Mouse (Mus musculus) limb, embryonic 11.5 days (tissue): ENCODE results near the gene Cd34. TPM values are rescaled to one million over a fixed set of nuclear protein-coding genes. Genes with fewer than 3 reads are reported as not detected.

Source experiments
- ATAC-seq: fragments of 200-750 bp; cut with Nextera tagmentation; 2 replicates; pipeline ENCODE4 v1.8.0; 2017; ENCODE audit warnings: low read depth; ENCODE audit not compliant: insufficient number of reproducible peaks, low FRiP score, low TSS enrichment
- DNase-seq: peaks from one replicate; pipeline ENCODE4 v3.0.0-alpha.2; 2015; ENCODE audit warnings: low spot score
- H3K27ac ChIP-seq: fragments of 300-500 bp; sonication (generic); replicated peaks from 2 replicates; pipeline ENCODE4 v1.5.1; 2014; ENCODE audit warnings: low read depth, mild to moderate bottlenecking, low read length
- H3K27me3 ChIP-seq: fragments of 300-500 bp; sonication (generic); 2 replicates; pipeline ENCODE4 v1.6.1; 2014; ENCODE audit warnings: mild to moderate bottlenecking, low read length, mixed read lengths; ENCODE audit not compliant: control insufficient read depth, insufficient read depth
- H3K36me3 ChIP-seq: fragments of 300-500 bp; sonication (generic); 2 replicates; pipeline ENCODE4 v1.6.1; 2014; ENCODE audit warnings: mild to moderate bottlenecking, low read length, moderate library complexity, mixed read lengths; ENCODE audit not compliant: control insufficient read depth, insufficient read depth
- H3K4me1 ChIP-seq: fragments of 300-500 bp; sonication (generic); 2 replicates; pipeline ENCODE4 v1.6.1; 2014; ENCODE audit warnings: low read length, mixed read lengths; ENCODE audit not compliant: control insufficient read depth, insufficient read depth
- H3K4me2 ChIP-seq: fragments of 300-500 bp; sonication (generic); 2 replicates; pipeline ENCODE4 v1.6.1; 2014; ENCODE audit warnings: low read depth, mild to moderate bottlenecking, moderate library complexity; ENCODE audit not compliant: severe bottlenecking
- H3K4me3 ChIP-seq: fragments of 300-500 bp; sonication (generic); 2 replicates; pipeline ENCODE4 v1.5.1; 2014; ENCODE audit warnings: low read depth, low read length
- H3K9ac ChIP-seq: fragments of 300-500 bp; sonication (generic); 2 replicates; pipeline ENCODE4 v1.6.1; 2014; ENCODE audit warnings: mild to moderate bottlenecking, low read length
- H3K9me3 ChIP-seq: fragments of 300-500 bp; sonication (generic); 2 replicates; pipeline ENCODE4 v1.6.1; 2016; ENCODE audit warnings: low read length; ENCODE audit not compliant: control insufficient read depth
- WGBS: fragments of 180-500 bp; shearing (Covaris S2); extraction: QIAGEN DNeasy Blood & Tissue Kit; methylation state at CpG from one replicate; pipeline ENCODE4 v1.1.7; 2014; 5-methylcytosine and 5-hydroxymethylcytosine counted together
- polyA plus RNA-seq: library from polyadenylated mRNA; unstranded; fragments of >200 nt; fragmentation: Nextera tagmentation; extraction: Ambion mirVana; gene quantifications from 2 replicates; pipeline ENCODE4 v1.2.1, GENCODE M21; 2014

Cd34 gene
- polyA plus RNA-seq, 1 experiment from 2014 or later: 45.3 TPM

GRCm38 (mm10) chr1:195003328-195003727 lies 64.7 kb downstream of the Cd34 start:
- Histone ChIP-seq H3K9ac (no peak overlapping the region), H3K4me1 (no peaks in the 10 kb centered on the region), H3K27ac (no peak overlapping the region), H3K27me3 (no peaks in the 10 kb centered on the region), H3K9me3 (no peaks in the 10 kb centered on the region), H3K4me3 (no peak overlapping the region), H3K4me2 (no peak overlapping the region), H3K36me3 (no peaks in the 10 kb centered on the region)
- 81% methylated on average over 4 of the region's 4 CpGs for WGBS
- DNase-seq (no peak), ATAC-seq (no peak)

- no peaks in the 10 kb centered on the region for H3K27me3 ChIP-seq
- no peak overlapping the region for H3K27ac ChIP-seq
- H3K4me1 ChIP-seq: no peaks in the 10 kb centered on the region
- ATAC-seq: no peak
- no peak overlapping the region for H3K4me3 ChIP-seq
- no peak overlapping the region for H3K4me2 ChIP-seq
- no peak overlapping the region for H3K9ac ChIP-seq
- H3K36me3 ChIP-seq: no peaks in the 10 kb centered on the region
- 81% methylated on average over 1 of the region's 1 CpGs for WGBS
- H3K9me3 ChIP-seq: no peaks in the 10 kb centered on the region
- DNase-seq: no peak
These were observed 65.6 kb downstream of the Cd34 start for GRCm38 (mm10) chr1:195004194-195004593.

DNA sequence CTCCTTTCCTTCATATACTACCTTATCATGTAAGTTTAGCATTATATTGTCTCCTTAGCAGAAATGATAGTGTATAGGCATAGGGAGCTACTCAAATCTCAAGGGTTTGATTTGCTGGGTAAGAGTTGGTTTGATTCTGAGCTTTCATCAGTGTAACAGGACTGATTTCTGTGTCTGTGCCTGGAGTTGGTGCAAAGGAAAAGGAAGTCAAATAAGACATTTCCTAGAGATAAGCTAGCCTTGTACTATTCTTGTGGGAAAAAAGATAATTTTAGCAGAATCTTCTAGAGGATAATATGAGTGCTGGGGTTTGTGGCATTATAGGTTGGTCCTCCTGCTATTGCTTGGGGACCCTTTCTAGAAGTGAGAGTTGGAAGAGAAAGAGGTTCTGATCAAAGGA lies 67.6 kb downstream of the Cd34 start:
- no peaks in the 10 kb centered on the region for H3K36me3 ChIP-seq

More for the DNA sequence above, 67.6 kb downstream of the Cd34 start:
- Histone ChIP-seq H3K27ac (no peak overlapping the region), H3K9me3 (no peaks in the 10 kb centered on the region), H3K4me3 (no peak overlapping the region), H3K4me1 (no peaks in the 10 kb centered on the region), H3K9ac (no peak overlapping the region), H3K27me3 (no peaks in the 10 kb centered on the region), H3K4me2 (no peak overlapping the region)
- no peak for ATAC-seq
- no peak for DNase-seq

Other genes starting within 250 kb of the Cd34 start
- 0.23 and 0.59 TPM in 2 replicates for gene Cd46, start 153.4 kb downstream of the Cd34 start, polyA plus RNA-seq
- 43.8 and 45.3 TPM in 2 replicates for gene Cr1l, start 192.8 kb downstream of the Cd34 start, polyA plus RNA-seq
- gene Cr2, start 237.9 kb downstream of the Cd34 start, polyA plus RNA-seq: 0.14 and 0.65 TPM in 2 replicates